Mouse (Mus musculus) forebrain, embryonic 14.5 days (tissue): Measurements from ENCODE around the gene Btbd1. TPM values are rescaled to one million over a fixed set of nuclear protein-coding genes. Genes with fewer than 3 reads are reported as not detected.

ENCODE experiments used
- ATAC-seq: fragments of 200-750 bp; cut with Nextera tagmentation; 2 replicates; pipeline ENCODE4 v1.8.0; 2017; ENCODE audit warnings: mild to moderate bottlenecking, moderate library complexity
- DNase-seq: peaks from one replicate; pipeline ENCODE4 v3.0.0-alpha.2; 2015; ENCODE audit warnings: low spot score
- H3K27ac ChIP-seq: fragments of 300-500 bp; sonication (generic); 2 replicates; pipeline ENCODE4 v1.5.1; 2014; ENCODE audit warnings: low read depth, mild to moderate bottlenecking, control low read depth, low read length, moderate library complexity
- H3K27me3 ChIP-seq: fragments of 300-500 bp; sonication (generic); replicated peaks from 2 replicates; pipeline ENCODE4 v1.6.1; 2014; ENCODE audit warnings: low read length, control low read depth, mixed read lengths; ENCODE audit not compliant: control insufficient read depth, insufficient read depth
- H3K36me3 ChIP-seq: fragments of 300-500 bp; sonication (generic); 2 replicates; pipeline ENCODE4 v1.6.1; 2014; ENCODE audit warnings: low read length, control low read depth; ENCODE audit not compliant: control insufficient read depth, insufficient read depth
- H3K4me1 ChIP-seq: fragments of 300-500 bp; sonication (generic); 2 replicates; pipeline ENCODE4 v1.6.1; 2014; ENCODE audit warnings: antibody characterized with exemption, low read length, control low read depth; ENCODE audit not compliant: control insufficient read depth, insufficient read depth
- H3K4me2 ChIP-seq: fragments of 300-500 bp; sonication (generic); 2 replicates; pipeline ENCODE4 v1.6.1; 2014; ENCODE audit warnings: mild to moderate bottlenecking, control low read depth, low read length
- H3K4me3 ChIP-seq: fragments of 300-500 bp; sonication (generic); 2 replicates; pipeline ENCODE4 v1.5.1; 2014; ENCODE audit warnings: low read depth, low read length, control low read depth
- H3K9ac ChIP-seq: fragments of 300-500 bp; sonication (generic); 2 replicates; pipeline ENCODE4 v1.6.1; 2014; ENCODE audit warnings: mild to moderate bottlenecking, low read length, control low read depth, moderate library complexity
- H3K9me3 ChIP-seq: fragments of 300-500 bp; sonication (generic); replicated peaks from 2 replicates; pipeline ENCODE4 v1.6.1; 2016; ENCODE audit warnings: low read length, control low read depth, mixed read lengths; ENCODE audit not compliant: control insufficient read depth
- WGBS: fragments of 180-500 bp; shearing (Covaris S2); extraction: QIAGEN DNeasy Blood & Tissue Kit; methylation state at CpG from one replicate; pipeline ENCODE4 v1.1.7; 2014; 5-methylcytosine and 5-hydroxymethylcytosine counted together
- polyA plus RNA-seq: library from polyadenylated mRNA; unstranded; fragments of >200 nt; fragmentation: Nextera tagmentation; extraction: Ambion mirVana; gene quantifications from 2 replicates; pipeline ENCODE4 v1.2.1, GENCODE M21; 2014

The Btbd1 gene
- polyA plus RNA-seq = 103 and 114 TPM in 2 replicates

- under 1% methylated on average over 56 of the region's 58 CpGs for WGBS
Measured at GRCm38 (mm10) chr7:81829379-81829894, at the start of gene Btbd1. Btbd1 (minus strand) TSS chr7:81829431.

GRCm38 (mm10) chr7:81875372-81875771 lies 46.1 kb upstream of the Btbd1 start:
- no peaks in the 10 kb centered on the region for H3K4me1 ChIP-seq
- ATAC-seq (no peak), DNase-seq (no peak)
- no peak overlapping the region for H3K27ac ChIP-seq
- H3K9me3 ChIP-seq = no peaks in the 10 kb centered on the region
- 0 out of 2 replicates have a peak, but pooled peaks cover 2% of the 10 kb centered on the region for H3K36me3 ChIP-seq
- no peaks in the 10 kb centered on the region for H3K27me3 ChIP-seq
- no peak overlapping the region for H3K9ac ChIP-seq
- 90% methylated on average over 9 of the region's 9 CpGs for WGBS
- H3K4me2 ChIP-seq = no peak overlapping the region
- H3K4me3 ChIP-seq = no peak overlapping the region

More at GRCm38 (mm10) chr7:81829379-81829894, at the start of gene Btbd1:
- H3K27ac ChIP-seq = peak within 1 kb of the TSS; percentile 94
- peak; percentile 94 for DNase-seq
- H3K4me3 ChIP-seq = peak within 1 kb of the TSS; percentile 83
- peak within 1 kb of the TSS; percentile 77 for H3K4me2 ChIP-seq
- H3K4me1 ChIP-seq = peaks cover 30% of the 10 kb centered on the region
- H3K36me3 ChIP-seq = no peaks in the 10 kb centered on the region
- ATAC-seq = peak; percentile 94
- H3K9ac ChIP-seq = peak within 1 kb of the TSS; percentile 89
- no peaks in the 10 kb centered on the region for H3K9me3 ChIP-seq
- no peaks in the 10 kb centered on the region for H3K27me3 ChIP-seq

GRCm38 (mm10) chr7:81874636-81875035 lies 45.4 kb upstream of the Btbd1 start:
- no peak overlapping the region for H3K27ac ChIP-seq
- DNase-seq (peak; percentile 33), ATAC-seq (no peak)
- H3K9ac ChIP-seq = no peak overlapping the region
- no peaks in the 10 kb centered on the region for H3K27me3 ChIP-seq
- no peak overlapping the region for H3K4me3 ChIP-seq
- H3K4me2 ChIP-seq = no peak overlapping the region
- H3K4me1 ChIP-seq = no peaks in the 10 kb centered on the region
- whole genome bisulfite sequencing = 53% methylated on average over 6 of the region's 6 CpGs
- H3K36me3 ChIP-seq = 0 out of 2 replicates have a peak, but pooled peaks cover 2% of the 10 kb centered on the region
- no peaks in the 10 kb centered on the region for H3K9me3 ChIP-seq

GRCm38 (mm10) chr7:81873807-81874206 lies 44.6 kb upstream of the Btbd1 start:
- WGBS = 86% methylated on average over 1 of the region's 1 CpGs
- Histone ChIP-seq H3K36me3 (0 out of 2 replicates have a peak, but pooled peaks cover 2% of the 10 kb centered on the region), H3K4me3 (no peak overlapping the region), H3K9ac (no peak overlapping the region), H3K9me3 (no peaks in the 10 kb centered on the region), H3K4me2 (no peak overlapping the region), H3K27me3 (no peaks in the 10 kb centered on the region), H3K27ac (no peak overlapping the region), H3K4me1 (peaks cover 4% of the 10 kb centered on the region; the same call in 1 of the 2 replicates)
- DNase-seq = no peak
- ATAC-seq = no peak

GRCm38 (mm10) chr7:81872493-81873013 lies 43.3 kb upstream of the Btbd1 start:
- ATAC-seq (no peak), DNase-seq (no peak)
- Histone ChIP-seq H3K27ac (no peak overlapping the region), H3K4me1 (peaks cover 4% of the 10 kb centered on the region; the same call in 1 of the 2 replicates), H3K9ac (no peak overlapping the region), H3K9me3 (no peaks in the 10 kb centered on the region), H3K27me3 (no peaks in the 10 kb centered on the region), H3K4me3 (no peak overlapping the region), H3K4me2 (no peak overlapping the region), H3K36me3 (no peaks in the 10 kb centered on the region)
- WGBS = 87% methylated on average over 13 of the region's 13 CpGs

GRCm38 (mm10) chr7:81868158-81868557 lies 38.9 kb upstream of the Btbd1 start:
- no peak overlapping the region for H3K4me2 ChIP-seq
- no peaks in the 10 kb centered on the region for H3K9me3 ChIP-seq
- DNase-seq = peak; percentile 93
- H3K27ac ChIP-seq = no peak overlapping the region
- WGBS = 11% methylated on average over 6 of the region's 6 CpGs
- H3K9ac ChIP-seq = no peak overlapping the region
- no peaks in the 10 kb centered on the region for H3K27me3 ChIP-seq
- peak; percentile 91 for ATAC-seq
- no peak overlapping the region for H3K4me3 ChIP-seq
- peaks cover 4% of the 10 kb centered on the region; the same call in 1 of the 2 replicates for H3K4me1 ChIP-seq
- no peaks in the 10 kb centered on the region for H3K36me3 ChIP-seq

GRCm38 (mm10) chr7:81867231-81867930 lies 38.1 kb upstream of the Btbd1 start:
- Histone ChIP-seq H3K4me3 (no peak overlapping the region), H3K27me3 (no peaks in the 10 kb centered on the region), H3K9me3 (no peaks in the 10 kb centered on the region), H3K9ac (no peak overlapping the region), H3K4me1 (peaks cover 4% of the 10 kb centered on the region; the same call in 1 of the 2 replicates), H3K27ac (no peak overlapping the region), H3K4me2 (no peak overlapping the region), H3K36me3 (no peaks in the 10 kb centered on the region)
- no peak for ATAC-seq
- WGBS = 92% methylated on average over 9 of the region's 9 CpGs
- DNase-seq = no peak

GRCm38 (mm10) chr7:81865937-81866336 lies 36.7 kb upstream of the Btbd1 start:
- H3K9me3 ChIP-seq = no peaks in the 10 kb centered on the region
- ATAC-seq = no peak
- H3K27ac ChIP-seq = no peak overlapping the region
- no peaks in the 10 kb centered on the region for H3K27me3 ChIP-seq
- H3K4me1 ChIP-seq = peaks cover 4% of the 10 kb centered on the region; the same call in 1 of the 2 replicates
- no peak overlapping the region for H3K9ac ChIP-seq
- 89% methylated on average over 6 of the region's 6 CpGs for WGBS
- DNase-seq = no peak
- H3K4me3 ChIP-seq = no peak overlapping the region
- H3K36me3 ChIP-seq = no peaks in the 10 kb centered on the region
- H3K4me2 ChIP-seq = no peak overlapping the region

- no peak overlapping the region for H3K27ac ChIP-seq
- no peak overlapping the region for H3K4me2 ChIP-seq
- H3K9me3 ChIP-seq = no peaks in the 10 kb centered on the region
- H3K36me3 ChIP-seq = no peaks in the 10 kb centered on the region
- H3K27me3 ChIP-seq = no peaks in the 10 kb centered on the region
- H3K4me1 ChIP-seq = peaks cover 9% of the 10 kb centered on the region; the same call in 1 of the 2 replicates
- H3K4me3 ChIP-seq = no peak overlapping the region
- ATAC-seq (no peak), DNase-seq (no peak)
- H3K9ac ChIP-seq = no peak overlapping the region
- WGBS = 88% methylated on average over 6 of the region's 6 CpGs
Measured at GRCm38 (mm10) chr7:81864552-81864951, 35.3 kb upstream of the Btbd1 start.
